Comparison of ENCODE assay signal across 9 mouse cellular contexts in genomic region chr10:40371184-40371913, GRCm38 (mm10). TPM values are rescaled to one million over a fixed set of nuclear protein-coding genes. Genes with fewer than 3 reads are reported as not detected.
DNase-seq lines count a peak whose midpoint lies in the region; ATAC-seq and TF ChIP-seq lines count a peak whose summit lies in the region.
"Had no signal": no experiment of that assay in that cellular context is flagged by ENCODE, and none has a peak within 500 bp of the region (broad histone marks: within the 10 kb centered on the region; RNA-seq: fewer than 3 reads in every experiment).

No protein-coding gene starts in this region.

- no peak for TF ChIP-seq CTCF in layer of hippocampus, adult 2 months (conservative IDR thresholded peaks at IDR 0.05)

- no peak for DNase-seq in layer of hippocampus, adult 2 months (ENCODE audit: low spot score in 2 of 2)
- DNase-seq in layer of hippocampus, adult 18-20 months (ENCODE audit: low spot score in 2 of 2) = no peak
- peak; percentile 54 for DNase-seq in CD4-positive, CD25-positive, alpha-beta regulatory T cell, adult 2 months (ENCODE audit: low read depth, low spot score)
- DNase-seq in embryonic facial prominence, embryonic 14.5 days (ENCODE audit: low spot score) = no peak
- DNase-seq in ovary, postnatal 36 days (ENCODE audit: low spot score) = no peak
- DNase-seq in thymus, postnatal 4 days = no peak
- DNase-seq: gastrocnemius, postnatal 14 days had no signal

- 55% methylated on average over 8 of the region's 8 CpGs for WGBS in embryonic facial prominence, embryonic 14.5 days
- WGBS in midbrain, embryonic 15.5 days = 77% methylated on average over 8 of the region's 8 CpGs

- no peaks in the 10 kb centered on the region for H3K9me3 ChIP-seq in embryonic facial prominence, embryonic 14.5 days (ENCODE audit: control insufficient read depth, low read length)
- H3K9me3 ChIP-seq in midbrain, embryonic 15.5 days = no peaks in the 10 kb centered on the region
- H3K9me3 ChIP-seq: neural tube, embryonic 12.5 days had no signal

- peak overlapping the region; percentile 34; the same call in 1 of the 2 replicates for H3K4me3 ChIP-seq in layer of hippocampus, adult 2 months
- no peak overlapping the region for H3K4me3 ChIP-seq in embryonic facial prominence, embryonic 14.5 days (ENCODE audit: low read depth, low read length)
- no peak overlapping the region for H3K4me3 ChIP-seq in midbrain, embryonic 15.5 days
- H3K4me3 ChIP-seq: neural tube, embryonic 12.5 days had no signal

- H3K27ac ChIP-seq in layer of hippocampus, adult 2 months = peak overlapping the region; percentile 83
- H3K27ac ChIP-seq in embryonic facial prominence, embryonic 14.5 days (replicated peaks; ENCODE audit: low read depth, low read length) = peak overlapping the region; percentile 82
- no peak overlapping the region for H3K27ac ChIP-seq in midbrain, embryonic 15.5 days
- H3K27ac ChIP-seq: neural tube, embryonic 12.5 days had no signal

- H3K36me3 ChIP-seq in embryonic facial prominence, embryonic 14.5 days (ENCODE audit: control insufficient read depth, insufficient read depth, low read length) = no peaks in the 10 kb centered on the region
- no peaks in the 10 kb centered on the region for H3K36me3 ChIP-seq in midbrain, embryonic 15.5 days (replicated peaks)
- H3K36me3 ChIP-seq: neural tube, embryonic 12.5 days had no signal

- H3K27me3 ChIP-seq in embryonic facial prominence, embryonic 14.5 days (replicated peaks; ENCODE audit: control insufficient read depth, insufficient read depth, low read length) = no peaks in the 10 kb centered on the region
- no peaks in the 10 kb centered on the region for H3K27me3 ChIP-seq in midbrain, embryonic 15.5 days (replicated peaks)
- H3K27me3 ChIP-seq: neural tube, embryonic 12.5 days had no signal

- ATAC-seq in embryonic facial prominence, embryonic 14.5 days (ENCODE audit: low read depth) = no peak
- ATAC-seq in midbrain, embryonic 15.5 days (replicated peaks) = no peak

- no peak overlapping the region for H3K9ac ChIP-seq in embryonic facial prominence, embryonic 14.5 days (ENCODE audit: low read depth, low read length)
- H3K9ac ChIP-seq in midbrain, embryonic 15.5 days = no peak overlapping the region
- H3K9ac ChIP-seq: neural tube, embryonic 12.5 days had no signal

- peaks cover 21% of the 10 kb centered on the region for H3K4me1 ChIP-seq in embryonic facial prominence, embryonic 14.5 days (ENCODE audit: control insufficient read depth, insufficient read depth, low read length)
- H3K4me1 ChIP-seq in midbrain, embryonic 15.5 days = peaks cover 11% of the 10 kb centered on the region

- H3K4me2 ChIP-seq in embryonic facial prominence, embryonic 14.5 days (ENCODE audit: low read depth, low read length) = no peak overlapping the region
- H3K4me2 ChIP-seq in midbrain, embryonic 15.5 days = 0 out of 2 replicates have a peak overlapping the region, but pooled peaks have one; percentile 27

RNA-seq across cellular contexts. Expression of gene Cdk19, which starts 32.0 kb away (rescaled TPM):
- total RNA-seq in layer of hippocampus, adult 2 months (2021) = 10 to 100 TPM; 34.4 to 34.6 TPM
- 10 to 100 TPM; 35.6 to 36.3 TPM for total RNA-seq in layer of hippocampus, adult 18-20 months (2021)
- 9.6 and 10.9 TPM in 2 replicates for polyA plus RNA-seq in embryonic facial prominence, embryonic 14.5 days (2014; fragmentation: Nextera tagmentation; extraction: Ambion mirVana)
- polyA plus RNA-seq in midbrain, embryonic 15.5 days (2015; fragmentation: Nextera tagmentation; extraction: Ambion mirVana) = 8.6 and 10.1 TPM in 2 replicates
